Mouse (Mus musculus): ENCODE measurements around the gene Hoxd9. TPM values are rescaled to one million over a fixed set of nuclear protein-coding genes. Genes with fewer than 3 reads are reported as not detected.

Gene Hoxd9
- polyA plus RNA-seq, 1 experiment = not detected

- no peak overlapping the region for H3K4me3 ChIP-seq (ENCODE audit: insufficient read depth, poor library complexity, severe bottlenecking)
- H3K79me2 ChIP-seq (ENCODE audit: control insufficient read depth, insufficient read depth) = no peaks in the 10 kb centered on the region
- H3K79me3 ChIP-seq (ENCODE audit: low read depth) = no peaks in the 10 kb centered on the region
- TF ChIP-seq MYOG (IDR thresholded peaks at IDR 0.05; ENCODE audit: control insufficient read depth, extremely low read depth, insufficient read length) (no peak), CEBPB (IDR thresholded peaks at IDR 0.05; ENCODE audit: low read depth) (no peak), FOSL1 (IDR thresholded peaks at IDR 0.05; ENCODE audit: insufficient read depth, low read length, poor library complexity, severe bottlenecking) (no peak), USF1 (IDR thresholded peaks at IDR 0.05; ENCODE audit: low read depth) (no peak), CTCF (IDR thresholded peaks at IDR 0.05; ENCODE audit: control insufficient read depth, insufficient read depth, insufficient read length) (no peak), MYOD1 (IDR thresholded peaks at IDR 0.05; ENCODE audit: control insufficient read depth, insufficient read length, low read depth) (no peak), MAX (IDR thresholded peaks at IDR 0.05) (no peak)
- H3K36me3 ChIP-seq (ENCODE audit: control insufficient read depth, insufficient read depth) = no peaks in the 10 kb centered on the region
- H3ac ChIP-seq (ENCODE audit: control insufficient read depth, insufficient read length, low read depth) = no peak overlapping the region
- H3K27me3 ChIP-seq (ENCODE audit: control insufficient read depth, insufficient read depth, insufficient read length) = peaks cover 74% of the 10 kb centered on the region
Observed at GRCm38 (mm10) chr2:74731799-74732512, 34.4 kb downstream of the Hoxd9 start.

DNA sequence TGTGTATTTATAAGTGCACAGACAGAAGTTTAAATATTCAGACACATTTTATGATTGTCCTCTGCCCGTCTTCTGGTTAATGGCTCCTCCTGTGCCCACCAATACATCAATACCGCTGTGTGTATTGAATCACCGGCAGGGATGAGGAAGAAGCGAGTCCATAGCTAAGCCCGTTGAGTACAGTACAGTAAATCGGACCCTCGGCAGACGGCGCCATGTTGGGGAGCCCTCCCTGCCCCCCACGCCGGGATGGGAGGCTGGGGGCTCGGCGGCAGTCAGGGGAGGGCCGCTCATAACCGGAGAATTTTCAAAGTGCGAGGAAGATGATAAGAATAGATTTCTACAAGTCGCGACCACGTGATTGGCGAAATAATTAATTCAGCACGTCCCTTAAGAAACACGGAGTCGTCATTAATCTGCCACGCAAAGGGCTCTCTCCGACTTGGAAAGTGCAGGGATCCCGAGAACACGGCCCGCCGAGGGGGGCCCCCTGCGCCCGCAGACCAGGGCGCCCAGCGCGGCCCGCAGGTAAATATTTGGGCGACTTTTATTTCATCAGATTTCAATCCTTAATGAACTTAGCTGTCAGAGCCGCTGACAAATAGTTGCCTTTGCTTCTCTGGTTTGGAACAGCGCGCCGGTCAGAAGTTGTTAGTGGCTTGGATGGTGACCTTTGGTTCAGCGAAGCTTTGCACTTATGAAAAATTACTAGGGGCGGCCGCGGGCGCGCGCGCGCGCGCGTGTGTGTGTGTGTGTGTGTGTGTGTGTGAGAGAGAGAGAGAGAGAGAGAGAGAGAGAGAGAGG is 35.2 kb downstream of the Hoxd9 start:
- Histone ChIP-seq H3K4me3 (ENCODE audit: insufficient read depth, poor library complexity, severe bottlenecking) (no peak overlapping the region), H3ac (ENCODE audit: control insufficient read depth, insufficient read length, low read depth) (no peak overlapping the region), H3K79me3 (ENCODE audit: low read depth) (no peaks in the 10 kb centered on the region), H3K27me3 (ENCODE audit: control insufficient read depth, insufficient read depth, insufficient read length) (peaks cover 73% of the 10 kb centered on the region), H3K36me3 (ENCODE audit: control insufficient read depth, insufficient read depth) (no peaks in the 10 kb centered on the region), H3K79me2 (ENCODE audit: control insufficient read depth, insufficient read depth) (no peaks in the 10 kb centered on the region)
- TF ChIP-seq MYOG (IDR thresholded peaks at IDR 0.05; ENCODE audit: control insufficient read depth, extremely low read depth, insufficient read length) (no peak), CEBPB (IDR thresholded peaks at IDR 0.05; ENCODE audit: low read depth) (no peak), MYOD1 (IDR thresholded peaks at IDR 0.05; ENCODE audit: control insufficient read depth, insufficient read length, low read depth) (no peak), FOSL1 (IDR thresholded peaks at IDR 0.05; ENCODE audit: insufficient read depth, low read length, poor library complexity, severe bottlenecking) (no peak), USF1 (IDR thresholded peaks at IDR 0.05; ENCODE audit: low read depth) (no peak), MAX (IDR thresholded peaks at IDR 0.05) (no peak), CTCF (IDR thresholded peaks at IDR 0.05; ENCODE audit: control insufficient read depth, insufficient read depth, insufficient read length) (no peak)

DNA sequence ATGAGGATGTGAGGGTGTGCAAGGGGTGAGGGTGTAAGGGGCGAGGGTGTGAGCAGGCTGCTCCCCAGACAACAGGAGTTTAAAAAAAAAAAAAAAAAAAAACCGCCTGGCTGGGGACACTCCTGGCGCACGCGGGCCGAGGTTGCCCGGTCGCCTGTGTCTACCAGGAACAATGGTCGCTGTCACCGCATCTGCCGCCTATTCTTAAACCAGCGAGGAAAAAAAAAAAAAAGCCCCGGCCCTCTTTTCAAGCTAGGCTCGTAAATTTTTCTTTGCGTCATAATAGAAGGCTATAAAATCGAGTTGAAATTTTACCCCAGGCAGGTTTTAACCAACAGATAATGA is 35.8 kb downstream of the Hoxd9 start:
- H3K4me3 ChIP-seq (ENCODE audit: insufficient read depth, poor library complexity, severe bottlenecking) = no peak overlapping the region
- H3K27me3 ChIP-seq (ENCODE audit: control insufficient read depth, insufficient read depth, insufficient read length) = peaks cover 73% of the 10 kb centered on the region
- H3ac ChIP-seq (ENCODE audit: control insufficient read depth, insufficient read length, low read depth) = no peak overlapping the region
- H3K79me3 ChIP-seq (ENCODE audit: low read depth) = no peaks in the 10 kb centered on the region
- no peaks in the 10 kb centered on the region for H3K79me2 ChIP-seq (ENCODE audit: control insufficient read depth, insufficient read depth)
- no peak for TF ChIP-seq FOSL1 (IDR thresholded peaks at IDR 0.05; ENCODE audit: insufficient read depth, low read length, poor library complexity, severe bottlenecking)
- no peak for TF ChIP-seq USF1 (IDR thresholded peaks at IDR 0.05; ENCODE audit: low read depth)
- no peak for TF ChIP-seq CEBPB (IDR thresholded peaks at IDR 0.05; ENCODE audit: low read depth)
- TF ChIP-seq MYOD1 (IDR thresholded peaks at IDR 0.05; ENCODE audit: control insufficient read depth, insufficient read length, low read depth) = no peak
- no peak for TF ChIP-seq CTCF (IDR thresholded peaks at IDR 0.05; ENCODE audit: control insufficient read depth, insufficient read depth, insufficient read length)
- no peak for TF ChIP-seq MAX (IDR thresholded peaks at IDR 0.05)
- no peak for TF ChIP-seq MYOG (IDR thresholded peaks at IDR 0.05; ENCODE audit: control insufficient read depth, extremely low read depth, insufficient read length)
- H3K36me3 ChIP-seq (ENCODE audit: control insufficient read depth, insufficient read depth) = no peaks in the 10 kb centered on the region

GRCm38 (mm10) chr2:74733765-74734164 is 36.2 kb downstream of the Hoxd9 start:
- Histone ChIP-seq H3K36me3 (ENCODE audit: control insufficient read depth, insufficient read depth) (no peaks in the 10 kb centered on the region), H3ac (ENCODE audit: control insufficient read depth, insufficient read length, low read depth) (no peak overlapping the region), H3K79me2 (ENCODE audit: control insufficient read depth, insufficient read depth) (no peaks in the 10 kb centered on the region), H3K4me3 (ENCODE audit: insufficient read depth, poor library complexity, severe bottlenecking) (no peak overlapping the region), H3K79me3 (ENCODE audit: low read depth) (no peaks in the 10 kb centered on the region), H3K27me3 (ENCODE audit: control insufficient read depth, insufficient read depth, insufficient read length) (peaks cover 73% of the 10 kb centered on the region)
- TF ChIP-seq CEBPB (IDR thresholded peaks at IDR 0.05; ENCODE audit: low read depth) = no peak
- no peak for TF ChIP-seq FOSL1 (IDR thresholded peaks at IDR 0.05; ENCODE audit: insufficient read depth, low read length, poor library complexity, severe bottlenecking)

DNA sequence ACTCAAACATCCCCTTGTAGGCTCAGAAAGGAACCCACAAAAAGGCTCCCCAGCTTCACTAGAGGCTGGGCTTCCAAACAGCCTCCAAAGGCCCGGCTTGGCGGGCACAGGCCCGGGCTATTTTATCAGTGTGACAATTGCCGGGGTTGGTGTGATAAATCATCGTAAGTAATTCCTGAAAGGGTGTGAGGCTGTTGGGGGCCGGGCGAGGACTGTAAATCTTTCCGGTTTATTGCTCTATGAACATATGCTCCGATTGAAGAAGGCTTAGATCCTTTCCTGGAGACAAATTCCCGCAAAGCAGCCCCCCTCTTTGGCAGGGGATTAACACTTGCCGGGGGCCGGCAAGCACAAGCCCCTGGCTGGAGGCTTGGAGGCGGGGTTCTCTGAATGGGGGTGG is 36.9 kb downstream of the Hoxd9 start:
- Histone ChIP-seq H3K27me3 (ENCODE audit: control insufficient read depth, insufficient read depth, insufficient read length) (peaks cover 76% of the 10 kb centered on the region), H3K4me3 (ENCODE audit: insufficient read depth, poor library complexity, severe bottlenecking) (no peak overlapping the region), H3K36me3 (ENCODE audit: control insufficient read depth, insufficient read depth) (no peaks in the 10 kb centered on the region), H3K79me3 (ENCODE audit: low read depth) (no peaks in the 10 kb centered on the region), H3K79me2 (ENCODE audit: control insufficient read depth, insufficient read depth) (no peaks in the 10 kb centered on the region), H3ac (ENCODE audit: control insufficient read depth, insufficient read length, low read depth) (no peak overlapping the region)
- no peak for TF ChIP-seq MYOG (IDR thresholded peaks at IDR 0.05; ENCODE audit: control insufficient read depth, extremely low read depth, insufficient read length)
- no peak for TF ChIP-seq MAX (IDR thresholded peaks at IDR 0.05)
- TF ChIP-seq CEBPB (IDR thresholded peaks at IDR 0.05; ENCODE audit: low read depth) = no peak
- TF ChIP-seq USF1 (IDR thresholded peaks at IDR 0.05; ENCODE audit: low read depth) = no peak
- TF ChIP-seq MYOD1 (IDR thresholded peaks at IDR 0.05; ENCODE audit: control insufficient read depth, insufficient read length, low read depth) = no peak
- TF ChIP-seq FOSL1 (IDR thresholded peaks at IDR 0.05; ENCODE audit: insufficient read depth, low read length, poor library complexity, severe bottlenecking) = no peak
- no peak for TF ChIP-seq CTCF (IDR thresholded peaks at IDR 0.05; ENCODE audit: control insufficient read depth, insufficient read depth, insufficient read length)

All from C2C12 (cell line).